Mouse (Mus musculus) embryo, embryonic 11.5 days (tissue): ENCODE data around the gene Serinc4.

ENCODE experiments used
- DNase-seq: peaks from one replicate; pipeline ENCODE4 v3.0.0-alpha.2; 2012; ENCODE audit warnings: low read depth, low spot score

Gene Serinc4

GRCm38 (mm10) chr2:121396624-121397023 lies 60.0 kb downstream of the Serinc4 start:
- peak; percentile 70 for DNase-seq
